Mouse (Mus musculus): Measurements from ENCODE around the gene Gart.
"Not testable (repeated sequence)": the region's sequence is repeated elsewhere in the genome, so short reads cannot be mapped to it uniquely, and the experiment has no call there.

Gene Gart

DNA sequence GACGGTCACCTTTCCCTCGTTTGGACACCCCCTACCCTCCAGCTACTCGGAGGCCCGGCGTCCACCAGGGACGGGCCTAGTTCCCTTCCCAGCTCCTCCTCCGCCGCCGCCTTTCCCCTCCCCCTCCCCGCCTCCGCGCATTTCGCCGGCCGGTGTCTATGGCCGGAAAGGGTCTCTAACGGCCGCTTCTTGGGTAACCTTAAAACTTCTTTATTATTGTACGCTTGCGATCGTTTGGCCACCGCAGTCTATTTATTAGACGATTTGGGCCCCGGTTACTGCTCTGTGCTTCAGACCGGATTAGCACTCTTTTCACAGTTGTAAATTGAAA, 1.4 kb upstream of the Gart start:
- peak; percentile 79 to 84 for DNase-seq (ENCODE audit: low spot score in 2 of 2)

DNA sequence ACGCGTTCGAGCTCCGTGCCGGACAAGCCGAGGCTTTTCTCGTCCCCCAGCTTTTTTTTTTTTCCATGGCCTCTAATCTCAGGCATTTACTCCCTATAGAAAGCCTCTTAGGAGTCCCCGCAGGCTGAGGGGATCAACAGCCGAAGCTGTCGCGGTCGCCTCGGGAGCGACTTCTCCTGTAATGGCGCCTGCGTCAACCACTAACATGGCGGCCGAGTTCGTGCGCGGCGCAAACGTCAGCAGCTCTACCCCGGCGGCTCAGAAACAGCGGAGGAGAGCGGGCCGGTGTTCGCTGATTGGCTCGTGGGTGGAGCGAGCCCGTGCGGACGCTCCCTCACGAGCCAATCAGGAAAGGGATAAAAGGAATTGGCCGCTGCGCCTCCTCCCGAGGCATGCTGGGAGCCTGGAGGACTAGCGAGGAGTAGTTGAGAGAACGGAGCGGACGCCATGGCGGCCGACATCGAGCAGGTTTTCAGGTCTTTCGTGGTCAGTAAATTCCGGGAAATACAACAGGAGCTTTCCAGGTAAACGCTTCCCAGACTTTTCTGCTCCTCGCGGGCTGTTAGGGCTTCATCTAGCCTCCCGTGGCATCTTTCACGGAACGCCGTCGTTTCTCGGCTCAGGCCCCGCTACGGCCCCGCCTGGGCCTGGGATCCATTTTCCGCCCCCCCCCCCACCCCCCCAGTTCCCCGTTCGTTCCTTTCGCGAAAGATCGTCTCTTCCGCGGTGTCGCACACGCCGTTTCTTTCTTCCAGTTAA, 888 bp upstream of the Gart start, which contains the start of gene Son:
Gene Son (plus strand): TSS at position 46 of the 759 bp plus-strand sequence.
- DNase-seq (ENCODE audit: low spot score in 2 of 2), result peak; percentile 99

DNA sequence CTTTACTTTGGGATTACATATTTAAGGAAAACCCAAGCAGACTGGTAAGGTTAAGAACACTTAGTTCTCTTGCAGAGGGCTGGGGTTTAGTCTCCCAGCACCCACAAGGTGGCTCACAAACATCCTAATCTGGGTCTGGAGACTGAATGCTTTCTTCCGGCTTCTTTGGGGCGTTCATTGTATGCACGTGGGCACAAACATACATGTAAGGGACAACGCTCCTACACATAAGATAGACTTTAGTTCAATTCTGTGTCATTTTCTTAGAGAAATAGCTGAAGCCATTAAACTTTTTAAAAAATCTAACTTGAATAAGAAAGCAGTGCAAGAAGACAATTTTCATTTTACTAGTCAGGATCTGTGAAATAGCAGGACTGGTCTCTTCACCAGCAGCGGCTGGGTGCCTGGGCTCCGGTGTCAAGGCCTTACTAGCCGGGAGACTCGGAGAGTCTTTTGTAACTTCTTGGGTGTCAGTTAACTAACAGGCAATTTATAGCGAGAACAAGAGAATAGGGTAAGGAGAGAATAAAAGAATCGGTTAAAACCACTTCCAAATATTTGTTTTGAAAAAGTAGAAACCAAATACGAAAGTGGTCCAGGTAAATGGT, 653 bp downstream of the Gart start:
- no peak for DNase-seq (ENCODE audit: low spot score in 2 of 2)

DNA sequence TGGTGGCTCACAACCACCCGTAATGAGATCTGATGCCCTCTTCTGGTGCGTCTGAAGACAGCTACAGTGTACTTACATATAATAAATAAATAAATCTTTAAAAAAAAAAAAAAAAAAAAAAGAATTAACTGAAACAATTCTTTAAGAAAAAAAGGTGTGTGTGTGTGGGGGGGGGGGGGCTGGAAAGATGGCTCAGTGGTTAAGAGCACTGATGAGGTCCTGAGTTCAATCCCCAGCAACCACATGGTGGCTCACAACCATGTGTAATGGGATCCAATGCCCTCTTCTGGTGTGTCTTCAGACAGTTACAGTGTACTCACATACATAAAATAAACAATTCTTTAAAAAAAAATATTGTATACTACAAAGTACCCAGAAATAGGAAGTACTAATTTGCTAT, 1.3 kb downstream of the Gart start:
- not testable (repeated sequence) for DNase-seq (ENCODE audit: low spot score in 2 of 2)

DNA sequence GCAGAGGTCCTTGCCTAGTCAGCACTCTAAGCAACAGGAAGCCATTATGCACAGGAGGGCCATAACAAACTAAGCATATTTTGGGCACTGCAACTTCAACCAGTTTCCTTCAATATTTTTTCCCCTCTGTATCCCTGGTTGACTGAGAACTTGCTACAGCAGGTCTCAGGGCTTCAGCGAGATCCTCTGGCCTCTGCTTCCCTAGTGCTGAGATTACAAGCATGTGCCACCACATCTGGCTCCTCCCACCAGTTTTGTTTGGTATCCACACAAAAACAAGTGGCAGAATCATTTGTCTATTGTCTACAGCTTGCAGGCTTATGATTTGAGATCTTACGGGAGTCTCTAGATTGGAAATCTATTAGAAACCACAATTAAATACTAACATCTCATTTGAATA, 1.9 kb downstream of the Gart start:
- no peak for DNase-seq (ENCODE audit: low spot score in 2 of 2)

DNA sequence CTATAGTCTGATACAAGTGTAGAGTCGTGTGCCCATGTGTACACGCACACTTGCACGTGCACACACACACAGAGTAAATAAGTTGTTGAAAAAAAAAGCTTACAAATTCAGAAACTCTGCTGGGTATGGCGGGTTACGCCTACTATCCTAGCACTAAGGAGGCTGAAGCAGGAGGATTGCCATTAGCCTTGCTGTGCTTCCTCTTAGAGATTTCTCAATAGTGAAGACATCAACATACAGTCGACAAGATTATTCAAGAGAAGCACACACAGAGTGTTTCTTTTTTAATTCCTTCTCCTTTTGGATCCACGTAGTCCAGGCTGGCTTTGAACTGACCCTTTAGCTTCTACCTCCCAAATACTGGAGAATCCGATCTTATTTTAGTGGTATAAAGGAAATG, 6.6 kb downstream of the Gart start:
- no peak for DNase-seq (ENCODE audit: low spot score in 2 of 2)

DNA sequence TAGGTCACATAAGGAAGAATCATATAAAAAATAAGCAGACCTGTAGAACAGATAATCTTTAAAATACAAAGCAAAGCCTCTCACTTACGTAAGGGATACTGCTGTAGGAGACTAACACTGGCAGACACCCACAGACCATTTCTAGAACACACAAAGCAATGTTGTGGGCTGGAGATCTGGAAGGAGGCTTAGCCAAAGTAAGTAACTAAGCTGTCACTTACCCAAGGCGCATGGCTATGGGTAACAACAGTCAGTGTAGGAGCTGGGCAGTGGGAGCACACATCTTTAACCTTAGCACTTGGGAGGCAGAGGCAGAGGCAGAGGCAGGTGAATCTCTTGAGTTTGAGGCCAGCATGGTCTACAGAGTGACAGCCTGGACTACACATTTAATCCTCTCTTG, 7.1 kb downstream of the Gart start:
- peak in 1 of 2 experiments; percentile 20 for DNase-seq (ENCODE audit: low spot score in 2 of 2)

DNA sequence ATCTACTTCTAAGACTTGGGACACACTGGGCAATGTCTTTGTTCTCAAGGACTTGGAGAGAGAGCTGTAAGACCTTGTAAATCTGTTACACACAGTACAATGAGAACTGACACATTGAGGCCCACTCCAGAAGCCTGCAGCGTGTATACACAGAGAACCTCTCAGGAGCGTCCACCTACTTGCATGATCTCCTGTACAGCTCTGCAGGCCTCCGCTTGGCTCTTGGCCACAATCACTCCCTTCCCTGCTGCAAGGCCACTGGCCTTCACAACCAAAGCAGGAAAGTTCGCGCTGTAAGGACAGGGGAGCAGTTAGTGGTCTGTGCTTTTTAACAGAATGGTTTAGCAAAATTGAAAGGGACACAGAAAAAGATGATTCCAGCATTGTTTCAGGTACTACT, 7.6 kb downstream of the Gart start:
- DNase-seq (ENCODE audit: low spot score in 2 of 2), result peak in 1 of 2 experiments; percentile 21

DNA sequence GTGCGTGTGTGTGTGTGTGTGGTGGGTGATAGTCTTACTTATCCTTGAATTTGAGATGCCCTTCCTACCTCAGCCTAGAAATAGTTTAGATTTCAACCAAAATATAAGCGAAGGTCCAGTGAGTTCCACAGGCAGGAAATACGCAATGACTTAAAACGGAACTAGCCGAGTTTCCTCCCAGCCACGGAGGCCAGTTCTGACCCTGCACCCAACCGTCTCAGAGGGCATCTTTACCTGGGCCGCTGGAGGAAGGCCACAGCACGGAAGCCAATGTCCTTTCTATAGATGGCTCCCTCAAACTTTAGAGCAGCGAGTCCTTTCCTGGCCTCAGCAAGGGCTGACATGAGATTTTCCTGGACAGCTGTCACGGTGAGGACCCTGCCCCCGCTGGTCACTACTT, 13.1 kb downstream of the Gart start:
- no peak for DNase-seq (ENCODE audit: low spot score in 2 of 2)

DNA sequence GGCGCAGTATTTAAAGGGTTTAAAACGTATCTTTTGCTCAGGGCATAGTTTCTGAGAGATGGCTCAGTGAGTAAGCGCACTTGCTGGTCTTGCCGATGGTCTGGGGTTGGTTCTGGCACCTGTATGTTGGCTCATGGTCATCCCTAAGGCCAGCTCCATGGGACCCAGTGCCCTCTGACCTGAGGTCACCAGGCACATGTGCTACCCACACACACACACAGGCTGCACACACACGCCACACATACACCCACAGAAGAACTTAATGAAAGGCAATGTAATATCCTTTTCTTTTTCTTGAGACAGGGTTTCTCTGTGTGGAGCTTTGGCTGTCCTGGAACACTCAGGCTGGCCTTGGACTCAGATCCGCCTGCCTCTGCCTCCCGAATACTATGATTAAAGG, 13.8 kb downstream of the Gart start:
- no peak for DNase-seq (ENCODE audit: low spot score in 2 of 2)

DNA sequence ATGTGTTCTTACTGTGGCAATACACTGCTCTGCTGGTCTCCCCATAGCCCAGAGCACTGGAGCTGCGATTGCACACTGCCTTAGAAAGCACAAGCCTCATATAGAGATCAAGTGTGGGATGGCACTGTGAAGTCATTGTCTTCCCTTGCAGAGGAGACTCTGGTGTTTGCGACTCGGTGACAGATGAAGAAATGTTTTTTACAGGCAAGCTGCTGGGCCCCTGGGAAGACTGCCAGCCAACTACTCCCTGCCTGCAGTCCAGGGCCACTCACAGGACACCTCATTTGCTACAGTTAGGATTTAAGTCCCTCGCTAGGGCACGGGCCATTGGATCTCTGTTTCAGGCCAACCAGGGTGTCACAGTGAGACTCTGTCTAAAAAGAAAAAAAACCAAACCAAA, 14.3 kb downstream of the Gart start:
- peak in 1 of 2 experiments; percentile 32 for DNase-seq (ENCODE audit: low spot score in 2 of 2)

DNA sequence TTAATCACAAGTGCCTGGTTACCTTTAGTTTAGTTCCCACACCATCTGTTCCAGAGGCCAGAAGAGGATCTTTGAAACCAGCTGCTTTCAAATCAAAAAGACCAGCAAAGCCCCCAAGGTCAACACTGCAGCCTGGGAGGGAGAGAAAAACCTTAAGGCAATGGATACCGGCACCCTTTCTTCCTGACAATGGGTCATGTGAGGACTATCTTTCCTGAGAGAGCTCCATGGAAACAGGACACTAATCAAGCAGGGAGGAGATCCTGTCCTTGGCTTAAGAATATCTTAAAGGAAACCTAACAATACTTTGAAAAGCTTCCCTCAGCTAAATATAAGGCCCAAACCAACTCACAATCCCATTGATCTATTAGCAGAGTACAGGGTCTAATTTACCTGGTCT, 16.2 kb downstream of the Gart start:
- DNase-seq (ENCODE audit: low spot score in 2 of 2), result no peak

DNA sequence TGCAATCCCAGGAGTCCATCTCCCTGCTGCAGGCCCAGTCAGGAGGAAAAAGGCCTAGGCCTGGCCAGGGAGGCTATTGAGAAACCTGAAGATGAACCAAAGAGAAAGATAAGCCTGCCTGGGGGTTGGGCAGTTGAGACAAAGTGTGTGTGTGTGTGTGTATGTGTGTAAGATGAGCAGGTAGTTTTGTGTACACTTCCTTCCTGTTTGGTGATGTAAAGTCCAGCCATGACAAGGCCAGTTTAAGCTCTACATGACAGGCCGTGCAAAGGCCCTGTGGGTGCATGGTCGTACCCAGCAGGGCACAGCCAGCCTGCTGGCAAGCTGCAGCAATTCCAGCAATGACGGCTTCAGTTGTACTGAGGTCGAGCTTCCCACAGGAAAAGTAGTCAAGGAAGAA, 17.0 kb downstream of the Gart start:
- DNase-seq (ENCODE audit: low spot score in 2 of 2), result no peak

DNA sequence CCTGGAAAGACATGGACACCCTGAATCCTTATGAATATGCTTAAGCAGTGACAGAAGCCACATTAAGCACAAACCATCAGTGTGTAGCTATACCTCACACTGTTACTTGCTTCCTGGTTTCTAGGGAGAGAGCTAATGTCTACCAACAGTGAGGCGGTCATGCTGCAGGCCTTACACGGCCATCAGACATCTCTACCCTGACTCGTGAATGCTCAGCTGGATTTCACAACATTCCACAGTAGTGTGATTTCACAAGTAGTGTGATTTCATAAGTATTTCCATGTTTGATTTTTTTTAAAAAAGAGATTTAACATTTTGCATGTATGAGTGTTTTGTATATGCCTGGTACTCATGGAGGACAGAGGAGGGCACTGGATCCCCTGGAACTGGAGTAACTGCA, 18.1 kb downstream of the Gart start:
- DNase-seq (ENCODE audit: low spot score in 2 of 2), result no peak

DNA sequence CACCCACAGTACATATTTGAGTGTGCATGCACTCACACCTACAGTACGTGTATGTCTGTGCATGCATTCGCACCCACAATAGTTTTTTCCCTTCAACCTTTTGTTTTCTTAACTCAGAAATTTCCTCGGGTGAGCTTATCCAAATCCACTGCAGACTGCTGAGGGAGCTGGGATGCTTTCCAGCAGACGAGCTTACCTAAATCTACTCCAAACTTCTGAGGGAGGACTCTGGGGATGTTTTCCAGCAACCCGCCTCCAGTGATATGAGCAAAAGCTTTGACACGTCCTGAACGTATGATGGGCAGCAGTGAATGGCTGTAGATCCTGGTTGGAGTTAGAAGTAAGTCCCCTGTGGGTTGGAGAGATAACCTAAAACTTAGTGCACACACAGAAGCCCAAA, 18.9 kb downstream of the Gart start:
- no peak for DNase-seq (ENCODE audit: low spot score in 2 of 2)

DNA sequence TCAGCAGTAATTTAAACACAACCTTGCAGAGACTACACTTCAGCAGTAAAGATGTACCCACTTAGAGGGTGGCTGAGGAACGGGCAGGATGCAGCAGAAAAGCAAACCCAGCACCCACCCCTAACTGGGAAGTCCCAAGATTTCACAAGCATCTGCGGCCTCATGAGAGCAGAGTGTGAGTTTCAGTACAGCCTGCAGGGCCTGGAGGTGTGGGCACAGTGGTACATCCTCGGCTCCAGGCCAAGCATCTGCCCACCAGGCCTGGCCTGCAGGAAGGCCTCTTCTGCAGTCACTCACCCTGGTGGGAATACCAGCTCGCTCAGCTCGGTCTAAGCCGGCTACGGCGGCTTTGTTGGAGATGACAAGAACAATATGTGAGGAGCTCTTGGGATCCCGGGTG, 23.7 kb downstream of the Gart start:
- no peak for DNase-seq (ENCODE audit: low spot score in 2 of 2)

DNA sequence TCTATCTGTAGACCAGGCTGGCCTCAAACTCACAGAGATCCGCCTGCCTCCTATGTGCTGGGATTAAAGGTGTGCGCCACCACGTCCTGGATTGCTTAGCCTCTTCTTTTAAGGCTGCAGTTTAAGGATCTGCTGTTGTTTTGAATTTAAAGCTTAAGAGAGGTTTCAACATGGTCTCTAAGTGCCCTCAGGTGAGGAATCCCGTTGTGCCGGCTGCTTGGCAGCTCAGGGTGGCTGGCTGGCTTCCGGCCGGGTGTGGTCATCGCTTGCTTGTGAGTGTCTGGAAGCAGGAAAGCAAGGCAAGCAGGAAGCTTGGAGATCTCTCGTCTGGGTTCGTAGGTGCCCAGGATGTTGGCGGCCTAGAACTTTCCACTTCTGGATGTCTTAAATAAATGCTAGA, 25.8 kb downstream of the Gart start:
- DNase-seq (ENCODE audit: low spot score in 2 of 2), result no peak

DNA sequence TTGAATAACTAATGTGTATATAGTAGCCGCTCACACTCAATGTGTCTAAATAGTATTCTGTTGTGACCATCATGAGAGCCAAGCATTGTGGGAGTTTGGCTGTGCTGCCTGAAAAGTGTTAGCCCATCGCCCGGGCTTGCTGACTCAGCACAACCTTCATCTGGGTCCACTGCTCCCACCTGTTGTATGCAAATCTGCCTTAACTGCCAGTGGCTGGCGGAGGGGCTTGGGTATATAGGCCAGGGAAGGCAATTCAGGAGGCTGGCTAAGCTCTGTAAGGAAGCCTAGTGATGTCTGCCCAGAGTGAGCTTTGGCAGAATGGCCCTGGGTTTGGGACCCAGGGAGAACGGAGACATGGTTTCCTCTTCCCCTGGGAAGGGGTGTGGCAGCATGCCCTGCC, 26.6 kb downstream of the Gart start:
- no peak for DNase-seq (ENCODE audit: low spot score in 2 of 2)

DNA sequence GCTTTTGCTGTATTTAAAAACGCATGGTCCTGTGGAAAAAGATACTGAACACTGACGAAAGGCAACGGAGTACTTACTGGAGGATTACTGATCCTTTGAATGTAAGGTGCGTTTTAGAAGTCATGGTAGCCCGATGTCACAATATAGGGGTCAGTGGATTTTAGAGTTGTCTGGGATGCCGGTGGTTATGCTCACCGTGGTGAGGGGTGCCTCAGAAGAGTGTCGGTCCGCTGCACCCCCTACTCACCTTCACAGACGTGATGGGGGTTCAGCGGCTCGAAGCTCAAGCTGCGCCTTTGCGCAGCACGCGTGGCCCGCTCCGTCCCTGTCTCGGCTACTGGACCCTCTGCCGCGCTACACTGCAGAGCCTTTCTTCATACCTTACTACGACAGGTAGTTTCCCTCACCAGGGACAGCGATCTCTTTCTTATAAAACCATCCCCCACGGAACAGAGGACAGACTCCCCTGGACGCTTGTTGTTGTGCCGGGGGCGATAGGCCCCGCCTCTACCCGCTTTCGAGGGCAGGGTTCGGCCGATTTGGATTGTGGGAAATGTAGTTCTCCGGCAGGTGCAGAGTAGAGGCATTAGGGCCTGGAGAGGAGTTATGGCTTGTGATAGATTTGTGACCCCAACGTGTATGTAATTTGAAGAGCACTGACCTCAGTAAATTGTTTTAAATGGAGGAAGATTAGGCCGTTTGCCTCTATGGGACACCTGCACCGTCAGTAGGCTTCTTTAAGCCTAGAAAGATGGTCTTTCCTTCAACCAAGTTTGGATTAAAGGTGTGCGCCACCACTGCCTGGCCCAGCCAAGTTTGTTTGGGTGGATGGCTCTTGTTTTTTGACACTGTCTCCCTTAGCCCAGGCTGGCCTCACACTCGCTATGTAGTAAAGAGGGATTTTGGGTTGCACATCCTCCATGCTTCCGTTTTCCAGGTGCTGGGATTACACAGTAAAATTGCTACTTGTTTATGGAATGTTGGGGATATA, 27.9 kb downstream of the Gart start, which contains the start of gene Dnajc28:
Gene Dnajc28 (minus strand): TSS at position 516 of the 991 bp plus-strand sequence.
- DNase-seq (ENCODE audit: low spot score in 2 of 2), result peak; percentile 88

DNA sequence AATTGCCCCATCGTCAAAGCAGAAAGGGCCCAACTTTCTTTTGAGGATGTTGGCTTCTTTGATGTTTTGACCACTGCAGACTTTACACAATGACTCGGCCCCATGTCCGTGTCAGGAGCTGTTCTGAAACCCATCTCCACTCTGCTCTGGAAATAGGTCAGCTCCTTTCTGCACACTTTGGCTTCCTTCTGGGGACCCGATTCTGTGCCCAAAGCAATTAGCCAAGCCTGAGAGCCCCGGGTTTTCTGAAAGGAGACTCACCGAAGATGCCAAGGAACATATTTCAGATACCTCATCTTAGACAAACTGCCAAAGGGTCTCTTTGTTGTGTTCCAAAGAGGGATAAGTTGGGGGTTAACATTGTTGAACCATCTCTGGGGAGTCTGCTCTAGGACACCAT, 32.2 kb downstream of the Gart start:
- DNase-seq (ENCODE audit: low spot score in 2 of 2), result peak; percentile 52 to 57

DNA sequence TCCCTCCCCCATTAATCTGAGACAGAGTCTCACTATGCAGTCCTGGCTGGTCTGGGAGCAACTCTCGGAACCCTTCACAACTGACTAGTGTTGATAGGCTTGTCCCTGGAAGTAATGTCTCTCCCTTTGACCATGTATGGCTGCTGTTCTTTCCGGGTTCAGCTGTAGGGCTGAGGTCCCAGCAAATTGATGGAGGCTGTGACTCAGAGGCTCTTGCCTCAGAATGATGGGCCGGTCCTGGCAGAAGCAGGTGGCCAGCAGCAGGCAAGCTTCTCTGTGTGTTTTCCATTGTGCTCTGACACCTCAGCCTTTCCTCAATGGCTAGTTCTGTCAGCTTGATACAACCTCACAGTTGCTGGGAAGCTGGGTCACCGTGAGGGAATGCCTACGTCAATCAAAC, 34.2 kb downstream of the Gart start:
- no peak for DNase-seq (ENCODE audit: low spot score in 2 of 2)

DNA sequence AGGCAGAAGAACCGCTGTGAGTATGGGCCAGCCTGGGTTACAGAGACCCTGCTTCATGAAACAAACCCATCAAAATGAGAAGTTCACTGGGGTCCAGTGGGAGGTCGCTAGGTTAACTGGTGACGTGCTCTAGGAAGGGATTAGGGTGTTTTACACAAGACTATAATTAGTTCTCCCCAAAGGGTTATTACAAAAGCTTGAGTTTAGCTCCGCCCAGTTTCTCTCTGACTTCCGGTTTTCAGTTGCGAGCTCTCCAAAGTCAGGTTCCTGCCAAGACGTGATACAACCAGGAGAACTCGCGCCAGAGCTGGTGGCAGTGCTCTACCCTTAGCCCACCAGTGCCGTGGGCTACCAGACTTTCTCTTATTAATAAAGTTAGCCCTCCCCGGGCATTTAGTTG, 35.5 kb downstream of the Gart start:
- DNase-seq (ENCODE audit: low spot score in 2 of 2), result no peak
